Mouse (Mus musculus) intestine, postnatal 0 days (tissue): ENCODE data around the gene Mylk2. TPM values are rescaled to one million over a fixed set of nuclear protein-coding genes. Genes with fewer than 3 reads are reported as not detected.

Source experiments
- ATAC-seq: fragments of 200-750 bp; cut with Nextera tagmentation; 2 replicates; pipeline ENCODE4 v1.8.0; 2017; ENCODE audit warnings: mild to moderate bottlenecking, moderate TSS enrichment, moderate library complexity
- H3K27ac ChIP-seq: fragments of 300-500 bp; sonication (generic); 2 replicates; pipeline ENCODE4 v1.5.1; 2014; ENCODE audit warnings: mild to moderate bottlenecking, low read depth, low read length, moderate library complexity
- H3K27me3 ChIP-seq: fragments of 300-500 bp; sonication (generic); replicated peaks from 2 replicates; pipeline ENCODE4 v1.6.1; 2014; ENCODE audit warnings: low read length, mixed read lengths; ENCODE audit not compliant: control insufficient read depth, insufficient read depth
- H3K36me3 ChIP-seq: fragments of 300-500 bp; sonication (generic); 2 replicates; pipeline ENCODE4 v1.6.1; 2014; ENCODE audit warnings: mild to moderate bottlenecking, moderate library complexity; ENCODE audit not compliant: control insufficient read depth, insufficient read depth
- H3K4me1 ChIP-seq: fragments of 300-500 bp; sonication (generic); replicated peaks from 2 replicates; pipeline ENCODE4 v1.6.1; 2014; ENCODE audit warnings: antibody characterized with exemption, low read length, mixed read lengths; ENCODE audit not compliant: control insufficient read depth, insufficient read depth
- H3K4me2 ChIP-seq: fragments of 300-500 bp; sonication (generic); replicated peaks from 2 replicates; pipeline ENCODE4 v1.6.1; 2014; ENCODE audit warnings: low read depth, mild to moderate bottlenecking, moderate library complexity
- H3K4me3 ChIP-seq: fragments of 300-500 bp; sonication (generic); 2 replicates; pipeline ENCODE4 v1.5.1; 2014; ENCODE audit warnings: low read depth, low read length
- H3K9ac ChIP-seq: fragments of 300-500 bp; sonication (generic); 2 replicates; pipeline ENCODE4 v1.6.1; 2014; ENCODE audit warnings: mild to moderate bottlenecking, low read depth, low read length
- H3K9me3 ChIP-seq: fragments of 300-500 bp; sonication (generic); 2 replicates; pipeline ENCODE4 v1.6.1; 2016; ENCODE audit warnings: mixed run types; ENCODE audit not compliant: control insufficient read depth
- CTCF ChIP-seq: sonication (generic); IDR thresholded peaks from 2 replicates; pipeline ENCODE4 v1.5.1; 2016; ENCODE audit warnings: low read depth, mild to moderate bottlenecking, control low read depth, antibody characterized with exemption, moderate library complexity
- WGBS: fragments of 180-500 bp; shearing (Covaris S2); extraction: QIAGEN DNeasy Blood & Tissue Kit; methylation state at CpG from one replicate; pipeline ENCODE4 v1.1.7; 2014; 5-methylcytosine and 5-hydroxymethylcytosine counted together
- polyA plus RNA-seq: library from polyadenylated mRNA; unstranded; fragments of >200 nt; fragmentation: Nextera tagmentation; extraction: Ambion mirVana; gene quantifications from 2 replicates; pipeline ENCODE4 v1.2.1, GENCODE M21; 2015

Mylk2 gene
- 0.07 TPM in 1 of 2 replicates, not detected in the other for polyA plus RNA-seq

DNA sequence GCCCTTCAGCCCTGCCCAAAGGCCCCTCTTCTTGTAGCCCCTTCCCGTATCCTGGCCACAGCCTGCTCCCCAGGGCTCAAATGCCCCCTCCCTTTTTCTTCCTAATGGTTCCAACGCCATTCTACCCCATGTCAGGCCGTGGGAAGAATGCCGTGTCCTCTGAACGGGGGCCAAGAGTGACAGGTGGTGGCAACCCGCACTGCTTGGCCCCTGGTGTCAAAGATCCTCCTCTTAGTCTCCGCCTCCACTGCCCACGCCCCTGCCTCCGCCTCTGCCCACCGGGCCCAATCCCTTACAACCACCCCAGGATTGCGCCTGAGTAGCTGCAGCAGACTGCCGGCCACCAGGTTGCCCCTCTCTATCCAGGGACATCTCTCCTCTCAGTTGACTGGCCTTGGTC lies at the start of gene Mylk2:
Gene Mylk2 (plus strand): TSS at position 322 of the 400 bp plus-strand sequence.
- WGBS: 16% methylated on average over 12 of the region's 12 CpGs
- Histone ChIP-seq H3K27ac (no peak within 1 kb of the TSS), H3K27me3 (peaks cover 23% of the 10 kb centered on the region), H3K36me3 (no peaks in the 10 kb centered on the region), H3K4me3 (no peak within 1 kb of the TSS), H3K4me2 (no peak within 1 kb of the TSS), H3K9ac (no peak within 1 kb of the TSS), H3K4me1 (no peaks in the 10 kb centered on the region), H3K9me3 (no peaks in the 10 kb centered on the region)
- no peak for ATAC-seq
- TF ChIP-seq CTCF: no peak

DNA sequence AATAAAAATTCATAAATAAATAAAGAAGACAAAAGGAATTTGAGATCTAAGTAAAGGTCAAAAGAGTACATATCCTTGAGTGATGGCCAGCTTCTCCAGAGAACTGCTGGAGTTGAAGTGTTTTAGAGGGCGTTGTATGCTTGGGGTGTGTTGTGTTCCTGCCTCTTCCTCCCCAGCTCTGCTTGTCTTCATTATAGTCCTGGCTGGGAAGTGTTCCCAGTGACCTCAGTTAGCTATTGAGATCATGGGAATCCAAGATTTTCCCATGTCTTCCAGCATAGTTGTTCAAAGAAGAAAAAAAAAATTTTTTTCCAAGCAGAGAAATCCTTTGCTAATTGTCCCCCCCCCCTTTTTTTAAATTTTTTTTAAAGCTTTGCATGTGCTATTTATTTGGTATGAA lies 49.3 kb upstream of the Mylk2 start:
- no peak for TF ChIP-seq CTCF
- WGBS: 81% methylated on average over 1 of the region's 1 CpGs
- Histone ChIP-seq H3K9me3 (no peaks in the 10 kb centered on the region), H3K27ac (no peak overlapping the region), H3K4me3 (no peak overlapping the region), H3K4me1 (no peaks in the 10 kb centered on the region), H3K27me3 (no peaks in the 10 kb centered on the region), H3K4me2 (no peak overlapping the region), H3K36me3 (peaks cover 12% of the 10 kb centered on the region), H3K9ac (no peak overlapping the region)
- ATAC-seq: no peak

DNA sequence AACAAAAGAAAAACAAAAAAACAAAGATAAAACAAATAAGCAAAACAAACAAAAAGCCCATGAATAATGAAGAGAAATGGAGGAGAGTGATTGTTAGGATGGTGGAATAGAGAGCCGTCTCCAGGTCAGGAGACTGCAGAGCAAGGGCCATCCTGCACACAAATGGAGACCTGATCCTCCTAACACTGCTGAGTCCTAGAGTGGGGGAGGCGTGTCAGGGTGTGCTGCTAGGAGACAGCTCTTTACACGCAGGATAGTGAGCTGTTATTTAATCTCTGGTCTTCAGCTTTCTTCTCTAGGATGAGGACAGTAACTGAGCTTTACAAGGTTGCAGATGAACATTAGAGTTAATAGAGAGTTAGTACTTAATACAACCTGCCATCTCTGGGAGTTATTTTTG lies 48.5 kb upstream of the Mylk2 start:
- no peaks in the 10 kb centered on the region for H3K9me3 ChIP-seq
- H3K36me3 ChIP-seq: peaks cover 10% of the 10 kb centered on the region; the same call in 1 of the 2 replicates
- no peak overlapping the region for H3K4me2 ChIP-seq
- ATAC-seq: no peak
- WGBS: 74% methylated on average over 3 of the region's 3 CpGs
- H3K9ac ChIP-seq: no peak overlapping the region
- H3K4me1 ChIP-seq: no peaks in the 10 kb centered on the region
- H3K4me3 ChIP-seq: no peak overlapping the region
- TF ChIP-seq CTCF: no peak
- H3K27ac ChIP-seq: no peak overlapping the region
- H3K27me3 ChIP-seq: no peaks in the 10 kb centered on the region

DNA sequence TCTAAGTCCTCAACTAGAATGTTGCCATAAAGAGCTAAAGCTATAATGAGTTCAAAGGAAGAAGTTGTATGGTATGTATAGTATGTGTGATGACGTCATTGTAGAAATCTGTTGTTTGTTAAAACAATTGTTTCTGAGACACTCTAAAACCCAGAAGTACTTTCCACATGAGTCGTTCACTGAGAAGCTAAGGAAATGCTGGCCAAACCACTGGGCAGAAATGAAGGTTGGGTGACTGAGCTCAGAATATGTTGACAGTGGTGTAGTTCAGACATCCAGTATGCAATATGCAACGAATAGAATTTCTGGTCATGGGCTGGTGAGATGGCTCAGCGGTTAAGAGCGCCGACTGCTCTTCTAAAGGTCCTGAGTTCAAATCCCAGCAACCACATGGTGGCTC lies 47.8 kb upstream of the Mylk2 start:
- Histone ChIP-seq H3K36me3 (peaks cover 12% of the 10 kb centered on the region; the same call in 1 of the 2 replicates), H3K4me3 (no peak overlapping the region), H3K9me3 (no peaks in the 10 kb centered on the region), H3K4me1 (no peaks in the 10 kb centered on the region), H3K27ac (no peak overlapping the region), H3K27me3 (no peaks in the 10 kb centered on the region), H3K4me2 (no peak overlapping the region), H3K9ac (no peak overlapping the region)
- ATAC-seq: no peak
- 95% methylated on average over 6 of the region's 6 CpGs for WGBS
- TF ChIP-seq CTCF: no peak

DNA sequence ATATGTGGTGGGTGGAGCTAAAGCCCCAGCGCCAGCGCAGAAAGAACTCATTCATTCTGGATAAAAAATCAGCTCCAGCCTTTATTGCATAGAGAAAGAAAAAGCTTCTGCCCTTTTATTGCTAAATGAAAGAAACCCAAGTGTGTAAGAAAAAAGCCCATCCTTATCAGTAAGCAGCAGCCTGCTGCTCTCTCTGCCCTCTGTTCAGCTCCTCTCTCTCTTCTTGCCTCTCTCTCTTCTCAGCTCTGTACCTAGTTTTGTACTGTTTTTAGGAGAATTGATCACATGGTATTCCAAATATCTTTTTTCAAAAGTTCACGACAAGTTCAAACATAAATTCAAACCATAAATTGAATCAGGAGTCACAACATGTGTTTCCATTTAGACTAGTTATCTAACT lies 32.9 kb upstream of the Mylk2 start:
- H3K36me3 ChIP-seq: peaks cover 47% of the 10 kb centered on the region
- no peak for ATAC-seq
- no peak overlapping the region for H3K27ac ChIP-seq
- H3K4me1 ChIP-seq: no peaks in the 10 kb centered on the region
- no peak for TF ChIP-seq CTCF
- H3K4me3 ChIP-seq: no peak overlapping the region
- no peak overlapping the region for H3K4me2 ChIP-seq
- no peaks in the 10 kb centered on the region for H3K9me3 ChIP-seq
- H3K27me3 ChIP-seq: no peaks in the 10 kb centered on the region
- H3K9ac ChIP-seq: no peak overlapping the region
- WGBS: 90% methylated on average over 3 of the region's 3 CpGs

DNA sequence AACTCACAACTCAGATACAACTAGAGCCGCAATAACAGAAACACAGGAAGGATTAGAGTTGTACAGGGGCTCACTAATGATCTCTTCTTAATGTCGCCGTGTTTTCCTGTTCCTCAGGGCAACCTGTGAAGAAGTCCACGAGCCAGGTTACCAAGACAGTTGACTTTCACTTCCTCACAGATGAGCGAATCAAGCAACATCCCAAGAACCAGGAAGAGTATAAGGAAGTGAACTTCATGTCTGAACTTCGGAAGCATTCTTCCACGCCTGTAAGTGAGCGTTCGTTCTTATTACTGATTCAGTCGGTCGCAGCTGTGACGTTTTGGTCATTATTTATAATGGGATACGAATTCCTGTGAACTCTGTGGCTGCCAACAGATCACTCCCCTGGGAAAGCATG lies 30.3 kb upstream of the Mylk2 start:
- TF ChIP-seq CTCF: no peak

DNA sequence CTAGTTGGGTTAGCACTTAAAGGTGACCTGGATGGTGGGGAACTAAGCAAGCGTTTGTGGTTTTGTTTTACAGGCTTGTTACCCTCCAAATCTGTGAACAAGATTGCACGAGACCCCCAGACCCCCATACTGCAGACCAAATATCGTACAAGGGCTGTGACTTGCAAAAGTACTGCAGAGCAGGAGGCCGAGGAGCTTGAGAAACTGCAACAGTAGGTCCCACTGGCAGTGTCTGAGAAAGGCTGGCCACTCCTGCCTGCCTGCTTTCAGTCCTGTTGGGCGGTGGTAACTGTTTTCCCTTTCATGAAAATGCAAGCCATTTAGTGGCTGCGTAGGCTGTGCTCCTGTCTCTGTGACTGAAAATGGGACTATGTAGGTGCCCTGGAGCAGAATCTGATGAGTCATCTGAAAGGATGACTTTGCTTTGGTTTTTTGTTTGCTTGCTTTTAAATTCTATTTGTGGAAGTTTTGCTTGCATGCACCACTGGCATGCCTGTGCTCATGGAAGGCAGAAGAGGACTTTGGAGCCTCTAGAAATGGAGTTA lies 27.0 kb upstream of the Mylk2 start:
- 96% methylated on average over 6 of the region's 6 CpGs for WGBS
- H3K4me1 ChIP-seq: no peaks in the 10 kb centered on the region
- no peak overlapping the region for H3K27ac ChIP-seq
- no peak overlapping the region for H3K4me2 ChIP-seq
- H3K4me3 ChIP-seq: no peak overlapping the region
- H3K9ac ChIP-seq: no peak overlapping the region
- H3K27me3 ChIP-seq: no peaks in the 10 kb centered on the region
- H3K9me3 ChIP-seq: no peaks in the 10 kb centered on the region
- ATAC-seq: no peak
- no peak for TF ChIP-seq CTCF
- H3K36me3 ChIP-seq: peaks cover 70% of the 10 kb centered on the region

More for the DNA sequence above, 30.3 kb upstream of the Mylk2 start:
- no peak overlapping the region for H3K4me2 ChIP-seq
- H3K9me3 ChIP-seq: no peaks in the 10 kb centered on the region
- ATAC-seq: no peak
- no peaks in the 10 kb centered on the region for H3K27me3 ChIP-seq
- 89% methylated on average over 13 of the region's 13 CpGs for WGBS
- H3K36me3 ChIP-seq: peaks cover 51% of the 10 kb centered on the region
- no peaks in the 10 kb centered on the region for H3K4me1 ChIP-seq
- H3K27ac ChIP-seq: no peak overlapping the region
- no peak overlapping the region for H3K4me3 ChIP-seq
- no peak overlapping the region for H3K9ac ChIP-seq
